Mouse (Mus musculus) midbrain, embryonic 16.5 days (tissue): ENCODE data around the gene Acox1. TPM values are rescaled to one million over a fixed set of nuclear protein-coding genes. Genes with fewer than 3 reads are reported as not detected.

Source experiments
- ATAC-seq: fragments of 200-750 bp; cut with Nextera tagmentation; 2 replicates; pipeline ENCODE4 v1.8.0; 2017; ENCODE audit warnings: moderate TSS enrichment
- H3K27ac ChIP-seq: fragments of 300-500 bp; sonication (generic); 2 replicates; pipeline ENCODE4 v1.5.1; 2014; ENCODE audit warnings: mild to moderate bottlenecking, low read length, mixed read lengths
- H3K27me3 ChIP-seq: fragments of 300-500 bp; sonication (generic); 2 replicates; pipeline ENCODE4 v1.6.1; 2014; ENCODE audit warnings: low read depth, low read length, mixed read lengths; ENCODE audit not compliant: control insufficient read depth, insufficient read depth
- H3K36me3 ChIP-seq: fragments of 300-500 bp; sonication (generic); 2 replicates; pipeline ENCODE4 v1.6.1; 2014; ENCODE audit warnings: mild to moderate bottlenecking, low read length, moderate library complexity, mixed read lengths; ENCODE audit not compliant: control insufficient read depth, insufficient read depth
- H3K4me1 ChIP-seq: fragments of 300-500 bp; sonication (generic); 2 replicates; pipeline ENCODE4 v1.6.1; 2014; ENCODE audit warnings: mild to moderate bottlenecking, low read length, mixed read lengths; ENCODE audit not compliant: control insufficient read depth, insufficient read depth
- H3K4me2 ChIP-seq: fragments of 300-500 bp; sonication (generic); 2 replicates; pipeline ENCODE4 v1.6.1; 2014; ENCODE audit warnings: mild to moderate bottlenecking, low read length, mixed read lengths
- H3K4me3 ChIP-seq: fragments of 300-500 bp; sonication (generic); 2 replicates; pipeline ENCODE4 v1.5.1; 2014; ENCODE audit warnings: low read depth, mild to moderate bottlenecking, low read length, moderate library complexity, mixed read lengths
- H3K9ac ChIP-seq: fragments of 300-500 bp; sonication (generic); 2 replicates; pipeline ENCODE4 v1.6.1; 2014; ENCODE audit warnings: low read depth, low read length, mixed read lengths
- H3K9me3 ChIP-seq: fragments of 300-500 bp; sonication (generic); replicated peaks from 2 replicates; pipeline ENCODE4 v1.6.1; 2014; ENCODE audit warnings: mild to moderate bottlenecking, low read length, mixed read lengths; ENCODE audit not compliant: control insufficient read depth, poor library complexity, severe bottlenecking
- WGBS: fragments of 180-500 bp; shearing (Covaris S2); extraction: QIAGEN DNeasy Blood & Tissue Kit; methylation state at CpG from one replicate; pipeline ENCODE4 v1.1.7; 2014; 5-methylcytosine and 5-hydroxymethylcytosine counted together
- polyA plus RNA-seq: library from polyadenylated mRNA; unstranded; fragments of >200 nt; fragmentation: Nextera tagmentation; extraction: Ambion mirVana; gene quantifications from 2 replicates; pipeline ENCODE4 v1.2.1, GENCODE M21; 2015

The Acox1 gene
- polyA plus RNA-seq, 1 experiment from 2014 or later, result 71.5 TPM

- Histone ChIP-seq H3K4me3 (no peak overlapping the region), H3K9me3 (no peaks in the 10 kb centered on the region), H3K4me1 (no peaks in the 10 kb centered on the region), H3K36me3 (peaks cover 57% of the 10 kb centered on the region), H3K27ac (peak overlapping the region; percentile 35; the same call in 1 of the 2 replicates), H3K4me2 (no peak overlapping the region), H3K27me3 (no peaks in the 10 kb centered on the region), H3K9ac (no peak overlapping the region)
- WGBS, result 57% methylated on average over 18 of the region's 18 CpGs
- ATAC-seq, result no peak
Observed at GRCm38 (mm10) chr11:116145481-116146293, 53.2 kb downstream of the Acox1 start.

- H3K27ac ChIP-seq, result no peak overlapping the region
- peaks cover 39% of the 10 kb centered on the region for H3K36me3 ChIP-seq
- no peak for ATAC-seq
- H3K4me3 ChIP-seq, result no peak overlapping the region
- H3K4me1 ChIP-seq, result no peaks in the 10 kb centered on the region
- no peaks in the 10 kb centered on the region for H3K27me3 ChIP-seq
- H3K4me2 ChIP-seq, result no peak overlapping the region
- no peaks in the 10 kb centered on the region for H3K9me3 ChIP-seq
- no peak overlapping the region for H3K9ac ChIP-seq
- WGBS, result 81% methylated on average over 3 of the region's 3 CpGs
Observed at GRCm38 (mm10) chr11:116143468-116143867, 55.4 kb downstream of the Acox1 start.

DNA sequence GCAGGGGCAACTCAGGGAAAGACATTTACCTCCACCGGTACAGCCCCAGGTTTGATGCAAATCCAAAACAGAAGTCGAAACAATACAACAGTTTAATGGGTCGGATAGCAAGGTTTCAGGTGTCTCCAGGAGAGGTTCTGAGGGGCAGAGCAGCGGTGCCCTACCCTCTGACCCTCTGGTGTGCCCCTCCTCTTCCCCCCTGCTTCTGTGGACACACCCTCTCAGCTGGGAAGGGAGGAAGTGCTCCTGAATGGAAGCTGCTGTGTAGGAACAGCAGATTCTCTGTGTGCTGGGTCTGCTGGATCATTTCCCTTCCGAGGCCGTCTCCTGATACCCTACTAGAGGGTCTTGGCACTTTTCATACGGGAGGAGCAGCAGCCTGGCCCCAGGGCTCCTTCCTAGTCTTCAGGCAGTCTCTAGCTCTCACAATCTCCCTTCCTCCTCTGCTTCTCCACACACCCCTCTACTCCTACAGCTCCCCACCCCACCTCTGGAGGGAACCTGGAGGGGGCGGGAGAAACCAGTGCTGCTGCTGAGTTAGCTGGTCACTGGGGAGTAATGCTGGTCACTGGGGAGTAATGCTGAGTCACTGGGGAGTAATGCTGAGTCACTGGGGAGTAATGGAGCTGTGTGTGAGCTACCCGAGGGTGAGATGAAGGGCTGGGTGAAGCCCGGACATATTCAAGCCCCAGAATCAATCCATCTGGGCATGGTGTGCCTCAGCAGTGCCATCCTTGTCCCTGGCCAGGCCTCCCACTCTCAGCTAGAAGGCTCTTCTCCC, 56.4 kb downstream of the Acox1 start:
- ATAC-seq, result no peak
- peaks cover 5% of the 10 kb centered on the region; the same call in 1 of the 2 replicates for H3K4me1 ChIP-seq
- H3K27ac ChIP-seq, result no peak overlapping the region
- H3K27me3 ChIP-seq, result no peaks in the 10 kb centered on the region
- 79% methylated on average over 10 of the region's 10 CpGs for WGBS
- no peak overlapping the region for H3K9ac ChIP-seq
- peaks cover 29% of the 10 kb centered on the region for H3K36me3 ChIP-seq
- H3K4me2 ChIP-seq, result no peak overlapping the region
- no peak overlapping the region for H3K4me3 ChIP-seq
- H3K9me3 ChIP-seq, result no peaks in the 10 kb centered on the region

GRCm38 (mm10) chr11:116138468-116139138, 60.2 kb downstream of the Acox1 start, which contains the start of gene Mrpl38:
Gene Mrpl38, minus strand, starts transcription at chr11:116138868.
- peaks cover 5% of the 10 kb centered on the region; the same call in 1 of the 2 replicates for H3K4me1 ChIP-seq
- no peaks in the 10 kb centered on the region for H3K27me3 ChIP-seq
- under 1% methylated on average over 60 of the region's 60 CpGs for WGBS
- ATAC-seq, result peak; percentile 93
- H3K4me3 ChIP-seq, result peak within 1 kb of the TSS; percentile 72
- peaks cover 10% of the 10 kb centered on the region; the same call in 1 of the 2 replicates for H3K36me3 ChIP-seq
- H3K27ac ChIP-seq, result peak within 1 kb of the TSS; percentile 72
- H3K9ac ChIP-seq, result peak within 1 kb of the TSS; percentile 77
- peak within 1 kb of the TSS; percentile 59 for H3K4me2 ChIP-seq
- H3K9me3 ChIP-seq, result no peaks in the 10 kb centered on the region

DNA sequence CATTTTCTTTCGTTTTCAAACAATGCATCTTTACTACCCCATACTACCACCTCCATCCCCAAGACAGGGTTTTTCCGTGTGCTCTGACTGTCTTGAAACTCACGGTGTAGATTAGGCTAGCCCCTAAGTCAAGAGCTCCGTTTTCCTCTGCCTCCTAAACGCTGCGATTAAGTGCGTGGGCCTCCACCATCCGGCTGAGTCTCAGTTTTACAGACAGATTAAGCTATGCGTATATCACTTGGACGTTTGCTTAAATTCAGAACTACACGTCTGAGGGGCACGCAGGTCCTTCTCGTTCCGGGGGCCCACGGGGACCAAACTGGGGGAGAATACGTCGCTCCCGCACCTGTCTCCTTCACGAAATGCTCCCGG, 60.8 kb downstream of the Acox1 start:
- Histone ChIP-seq H3K9me3 (no peaks in the 10 kb centered on the region), H3K27me3 (no peaks in the 10 kb centered on the region), H3K4me3 (peak overlapping the region; percentile 72), H3K4me2 (peak overlapping the region; percentile 59), H3K9ac (peak overlapping the region; percentile 77), H3K36me3 (peaks cover 10% of the 10 kb centered on the region; the same call in 1 of the 2 replicates), H3K4me1 (peaks cover 5% of the 10 kb centered on the region; the same call in 1 of the 2 replicates), H3K27ac (peak overlapping the region; percentile 72)
- WGBS, result 2% methylated on average over 20 of the region's 20 CpGs
- ATAC-seq, result peak; percentile 19

DNA sequence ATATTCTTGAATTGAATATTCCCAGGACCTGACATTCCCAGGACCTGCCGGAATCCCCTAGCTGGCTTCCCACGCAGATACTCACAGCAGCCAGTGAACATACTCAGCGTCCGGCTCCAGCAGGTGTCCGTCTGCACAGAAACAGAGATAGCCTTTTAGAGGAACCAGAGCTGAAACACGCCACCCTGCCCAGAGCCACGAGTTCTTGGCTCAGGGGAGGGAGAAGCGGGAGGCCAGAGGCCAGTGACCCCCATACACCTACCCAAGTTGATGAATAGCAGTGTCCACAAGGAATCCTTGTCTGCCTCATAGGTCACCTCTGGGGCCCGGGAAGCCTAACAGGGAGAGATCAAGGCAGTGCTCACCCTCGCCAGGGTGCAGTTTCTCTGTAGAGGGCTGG, 64.7 kb downstream of the Acox1 start:
- no peak overlapping the region for H3K27ac ChIP-seq
- peaks cover 16% of the 10 kb centered on the region for H3K4me1 ChIP-seq
- WGBS, result 87% methylated on average over 10 of the region's 10 CpGs
- no peaks in the 10 kb centered on the region for H3K9me3 ChIP-seq
- no peaks in the 10 kb centered on the region for H3K27me3 ChIP-seq
- H3K9ac ChIP-seq, result no peak overlapping the region
- H3K36me3 ChIP-seq, result peaks cover 11% of the 10 kb centered on the region
- no peak overlapping the region for H3K4me3 ChIP-seq
- no peak for ATAC-seq
- H3K4me2 ChIP-seq, result no peak overlapping the region

DNA sequence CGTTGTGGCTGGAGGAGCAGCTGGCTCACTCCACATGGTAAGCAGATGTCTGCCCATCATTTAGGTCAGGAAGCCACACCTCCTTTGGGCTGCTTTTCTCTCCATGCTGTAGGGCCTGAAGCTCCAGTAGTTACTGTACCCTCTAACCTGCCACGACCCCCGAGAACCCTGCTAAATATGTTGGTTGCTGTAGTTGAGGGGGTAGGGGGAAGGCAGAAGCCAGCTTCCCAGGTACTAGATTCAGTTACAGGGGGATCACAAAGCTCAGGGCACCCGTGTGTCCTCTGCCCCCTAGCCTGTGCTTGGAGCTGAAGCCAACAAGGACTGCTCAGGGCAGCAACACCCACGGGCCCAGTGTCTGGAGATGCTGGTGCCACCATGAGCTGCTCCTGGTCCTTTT, 65.3 kb downstream of the Acox1 start:
- H3K9me3 ChIP-seq, result no peaks in the 10 kb centered on the region
- no peak overlapping the region for H3K9ac ChIP-seq
- no peak overlapping the region for H3K4me2 ChIP-seq
- H3K36me3 ChIP-seq, result peaks cover 11% of the 10 kb centered on the region
- peaks cover 16% of the 10 kb centered on the region for H3K4me1 ChIP-seq
- no peaks in the 10 kb centered on the region for H3K27me3 ChIP-seq
- no peak overlapping the region for H3K27ac ChIP-seq
- no peak overlapping the region for H3K4me3 ChIP-seq
- 80% methylated on average over 5 of the region's 5 CpGs for WGBS
- no peak for ATAC-seq

GRCm38 (mm10) chr11:116132366-116133333, 66.2 kb downstream of the Acox1 start:
- Histone ChIP-seq H3K4me1 (peaks cover 14% of the 10 kb centered on the region), H3K36me3 (peaks cover 11% of the 10 kb centered on the region), H3K9ac (no peak overlapping the region), H3K9me3 (no peaks in the 10 kb centered on the region), H3K27me3 (no peaks in the 10 kb centered on the region), H3K4me2 (no peak overlapping the region), H3K4me3 (no peak overlapping the region), H3K27ac (no peak overlapping the region)
- ATAC-seq, result no peak
- WGBS, result 87% methylated on average over 16 of the region's 16 CpGs
